Mouse (Mus musculus) testis, adult 10 weeks (tissue): Measurements from ENCODE around the gene Cass4. TPM values are rescaled to one million over a fixed set of nuclear protein-coding genes. Genes with fewer than 3 reads are reported as not detected.

ENCODE experiments used
- polyA plus RNA-seq: library from polyadenylated mRNA; stranded (reverse); fragments of 350-450 nt; fragmentation: Illumina TruSeq; extraction: RNeasy Lipid Tissue Mini Kit (QIAGEN cat#74804); gene quantifications from one replicate; pipeline ENCODE4 v1.2.3, GENCODE M21; 2014; ENCODE audit warnings: low read depth, low replicate concordance

The Cass4 gene
- 0.17 TPM for polyA plus RNA-seq

GRCm38 (mm10) chr2:172393391-172394051, at the start of gene Cass4:
Gene Cass4, plus strand, starts transcription at chr2:172393794.

GRCm38 (mm10) chr2:172345258-172345738, 48.3 kb upstream of the Cass4 start, which contains the start of gene Fam210b:
Gene Fam210b, plus strand, starts transcription at chr2:172345565.

GRCm38 (mm10) chr2:172370411-172371223, 23.0 kb upstream of the Cass4 start, which contains the start of the genes Aurka and Cstf1:
Gene Aurka, minus strand, starts transcription at chr2:172370535.
Gene Cstf1, plus strand, starts transcription at chr2:172370681.

GRCm38 (mm10) chr2:172439843-172440639, 46.4 kb downstream of the Cass4 start, which contains the start of gene Rtf2:
Gene Rtf2, plus strand, starts transcription at chr2:172440556.

GRCm38 (mm10) chr2:172458496-172458895, 64.9 kb downstream of the Cass4 start, which contains the start of gene Gcnt7:
Gene Gcnt7, minus strand, starts transcription at chr2:172458596.

GRCm38 (mm10) chr2:172472318-172472717, 78.7 kb downstream of the Cass4 start, which contains the start of gene Fam209:
Gene Fam209, plus strand, starts transcription at chr2:172472520.

Other genes with a start within 250 kb of the Cass4 start
- not detected for gene Mc3r, start 145.3 kb upstream of the Cass4 start, polyA plus RNA-seq
- 11.5 TPM for gene Fam210b, start 48.2 kb upstream of the Cass4 start, polyA plus RNA-seq
- gene Aurka, start 23.3 kb upstream of the Cass4 start, polyA plus RNA-seq = 73.7 TPM
- 19.4 TPM for gene Cstf1, start 23.1 kb upstream of the Cass4 start, polyA plus RNA-seq
- 3.8 TPM for gene Rtf2, start 46.8 kb downstream of the Cass4 start, polyA plus RNA-seq
- 0.11 TPM for gene Gcnt7, start 64.8 kb downstream of the Cass4 start, polyA plus RNA-seq
- gene Fam209, start 78.7 kb downstream of the Cass4 start, polyA plus RNA-seq = 410 TPM
- gene Tfap2c, start 155.8 kb downstream of the Cass4 start, polyA plus RNA-seq = not detected